14 mouse cellular contexts compared by ENCODE assay signal in genomic region chr14:121547745-121548144, GRCm38 (mm10). TPM values are rescaled to one million over a fixed set of nuclear protein-coding genes. Genes with fewer than 3 reads are reported as not detected.
DNase-seq lines count a peak whose midpoint lies in the region; ATAC-seq and TF ChIP-seq lines count a peak whose summit lies in the region.
"Had no signal": no experiment of that assay in that cellular context is flagged by ENCODE, and none has a peak within 500 bp of the region (broad histone marks: within the 10 kb centered on the region; RNA-seq: fewer than 3 reads in every experiment).

No protein-coding gene starts in this region.

- no peak for TF ChIP-seq POLR2A in lung, adult 2 months (IDR thresholded peaks at IDR 0.05; ENCODE audit: borderline replicate concordance, extremely low read depth, low read depth, low read length)
- no peak for TF ChIP-seq POLR2A in brain, embryonic 14.5 days (IDR thresholded peaks at IDR 0.05; ENCODE audit: borderline replicate concordance, extremely low read depth, insufficient read depth, insufficient read length, poor library complexity, severe bottlenecking)

- no peaks in the 10 kb centered on the region; the same call in 1 of the 2 replicates for H3K4me1 ChIP-seq in lung, adult 2 months (ENCODE audit: control insufficient read depth, insufficient read depth, low read length)
- H3K4me1 ChIP-seq in kidney, postnatal 0 days (replicated peaks; ENCODE audit: insufficient read depth, low read length): no peaks in the 10 kb centered on the region
- no peaks in the 10 kb centered on the region for H3K4me1 ChIP-seq in liver, embryonic 12.5 days
- H3K4me1 ChIP-seq: neural tube, embryonic 13.5 days had no signal

- peak; percentile 42 to 51 for DNase-seq in lung, adult 18-20 months
- no peak for DNase-seq in lung, adult 2 months
- DNase-seq in brain, embryonic 14.5 days (ENCODE audit: low read depth): peak; percentile 10
- DNase-seq in kidney, postnatal 0 days (ENCODE audit: low spot score): peak; percentile 52
- peak; percentile 61 for DNase-seq in lung, postnatal 36 days
- no peak for DNase-seq in testis, postnatal 10 days (ENCODE audit: low spot score)
- DNase-seq in urinary bladder, adult 2 months (ENCODE audit: low spot score): no peak
- DNase-seq: cerebellum, adult 9-11 months; liver; thymus, adult 18-20 months had no signal

- H3K36me3 ChIP-seq in kidney, postnatal 0 days (ENCODE audit: insufficient read depth, low read length): peaks cover 31% of the 10 kb centered on the region; the same call in 1 of the 2 replicates
- no peaks in the 10 kb centered on the region for H3K36me3 ChIP-seq in liver, embryonic 12.5 days
- H3K36me3 ChIP-seq: neural tube, embryonic 13.5 days had no signal

- WGBS in lung, adult 2 months: 52% methylated on average over 7 of the region's 7 CpGs
- 46% methylated on average over 7 of the region's 7 CpGs for WGBS in kidney, postnatal 0 days
- WGBS in liver, embryonic 12.5 days (ENCODE audit: insufficient replicate concordance): 68% methylated on average over 7 of the region's 7 CpGs

- H3K9ac ChIP-seq in kidney, postnatal 0 days (ENCODE audit: low read depth, low read length): no peak overlapping the region
- no peak overlapping the region for H3K9ac ChIP-seq in liver, embryonic 12.5 days
- H3K9ac ChIP-seq: hindbrain, embryonic 14.5 days; neural tube, embryonic 13.5 days had no signal

- no peak overlapping the region for H3K27ac ChIP-seq in kidney, postnatal 0 days
- H3K27ac ChIP-seq in liver, embryonic 12.5 days: no peak overlapping the region
- H3K27ac ChIP-seq: hindbrain, embryonic 14.5 days; neural tube, embryonic 13.5 days had no signal

- no peak overlapping the region for H3K4me2 ChIP-seq in kidney, postnatal 0 days (ENCODE audit: low read length)
- H3K4me2 ChIP-seq in liver, embryonic 12.5 days: no peak overlapping the region
- H3K4me2 ChIP-seq: hindbrain, embryonic 14.5 days; midbrain, embryonic 11.5 days; neural tube, embryonic 13.5 days had no signal

- no peak for TF ChIP-seq CTCF in lung, adult 2 months (IDR thresholded peaks at IDR 0.05; ENCODE audit: insufficient read depth, low read length)
- no peak for TF ChIP-seq CTCF in brain, embryonic 14.5 days (IDR thresholded peaks at IDR 0.05; ENCODE audit: borderline replicate concordance, extremely low read depth, insufficient read depth, insufficient read length)
- no peak for TF ChIP-seq CTCF in kidney, postnatal 0 days (IDR thresholded peaks at IDR 0.05; ENCODE audit: low read depth)

- no peaks in the 10 kb centered on the region for H3K27me3 ChIP-seq in kidney, postnatal 0 days (ENCODE audit: insufficient read depth, low read length)
- no peaks in the 10 kb centered on the region for H3K27me3 ChIP-seq in liver, embryonic 12.5 days (replicated peaks)
- H3K27me3 ChIP-seq: neural tube, embryonic 13.5 days had no signal

- H3K9me3 ChIP-seq in kidney, postnatal 0 days (replicated peaks; ENCODE audit: low read length): no peaks in the 10 kb centered on the region
- H3K9me3 ChIP-seq in liver, embryonic 12.5 days (replicated peaks): no peaks in the 10 kb centered on the region
- H3K9me3 ChIP-seq: neural tube, embryonic 13.5 days had no signal

- no peak overlapping the region for H3K4me3 ChIP-seq in lung, adult 2 months (replicated peaks; ENCODE audit: extremely low read depth, low read depth, low read length)
- H3K4me3 ChIP-seq in kidney, postnatal 0 days (replicated peaks; ENCODE audit: low read depth, low read length): no peak overlapping the region
- H3K4me3 ChIP-seq in liver, embryonic 12.5 days: no peak overlapping the region
- H3K4me3 ChIP-seq: neural tube, embryonic 13.5 days had no signal

- no peak for ATAC-seq in kidney, postnatal 0 days (replicated peaks; ENCODE audit: low FRiP score, low read depth)
- ATAC-seq in liver, embryonic 12.5 days: no peak

RNA-seq across cellular contexts. Expression of gene Slc15a1, which starts 42.7 kb away (rescaled TPM):
- 1.5 and 2.4 TPM in 2 replicates for polyA plus RNA-seq in lung, adult 2 months (2012; rRNA removed)
- polyA plus RNA-seq in brain, embryonic 14.5 days (2012; rRNA removed): 0.03 and 0.07 TPM in 2 replicates
- polyA plus RNA-seq in kidney, postnatal 0 days (2015; fragmentation: Nextera tagmentation; extraction: Ambion mirVana): 0.74 and 1.2 TPM in 2 replicates
- 0.04 TPM in 2 replicates for polyA plus RNA-seq in urinary bladder, adult 2 months (2012; rRNA removed)
- not detected in 2 replicates for polyA plus RNA-seq in liver, embryonic 12.5 days (2016; fragmentation: Nextera tagmentation; extraction: Ambion mirVana)
- polyA plus RNA-seq: hindbrain, embryonic 14.5 days; midbrain, embryonic 11.5 days; neural tube, embryonic 13.5 days had no signal

Comparison
In these comparisons a context has a peak if more than half of its experiments do, and no peak if none do; other contexts are left out.
1. DNase-seq: peak in lung, adult 18-20 months (2 of 2), brain, embryonic 14.5 days (single experiment), kidney, postnatal 0 days (single experiment) and lung, postnatal 36 days (single experiment); none in lung, adult 2 months (single experiment), testis, postnatal 10 days (single experiment) and urinary bladder, adult 2 months (single experiment).